Mouse (Mus musculus): ENCODE results near the gene Add3. TPM values are rescaled to one million over a fixed set of nuclear protein-coding genes. Genes with fewer than 3 reads are reported as not detected.

The Add3 gene
- polyA plus RNA-seq, 1 experiment from 2014 or later = 120 TPM

DNA sequence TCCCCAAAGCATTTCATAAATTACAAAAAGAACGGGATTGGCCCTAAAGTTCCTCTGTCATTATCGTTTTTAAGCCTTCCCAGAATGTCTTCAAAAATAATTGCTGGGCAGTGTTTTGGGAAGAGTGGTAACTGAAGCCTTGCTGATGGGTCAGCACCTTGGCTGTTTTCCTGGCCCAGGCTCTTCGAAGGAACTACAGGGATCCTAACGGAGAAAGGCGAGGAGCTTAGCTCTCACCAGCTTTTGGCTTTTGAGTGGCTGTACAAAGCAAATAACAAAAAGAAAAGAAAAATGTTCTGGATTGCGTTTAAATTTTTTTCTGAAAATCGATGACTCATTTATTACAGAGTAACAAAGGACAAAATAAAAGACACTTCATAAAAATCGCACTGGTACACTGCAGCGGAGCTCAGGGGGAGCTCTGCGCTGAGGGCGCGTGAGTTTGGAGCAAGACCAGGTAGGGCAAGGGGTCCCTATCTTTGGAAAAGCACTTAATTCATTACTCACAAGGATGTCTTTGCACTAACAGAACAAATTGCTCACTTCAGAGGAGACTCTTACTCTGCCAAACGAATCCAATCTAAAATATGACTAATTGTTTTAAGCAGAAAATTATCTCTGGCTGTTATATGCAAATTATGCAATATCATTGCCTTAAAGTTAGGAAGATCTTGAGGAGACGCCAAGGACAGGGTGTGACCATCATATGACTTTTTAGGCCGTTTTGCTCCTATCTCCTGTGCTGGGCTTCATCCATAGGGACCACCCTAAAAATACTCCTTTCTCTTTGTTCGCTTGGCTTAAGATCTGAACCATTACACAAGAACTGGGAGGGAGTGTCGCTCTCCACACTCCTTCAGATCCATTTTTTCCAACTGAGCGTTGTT is 32.6 kb upstream of the Add3 start:
- Histone ChIP-seq H3K9ac (ENCODE audit: low read length) (no peak overlapping the region), H3K4me2 (ENCODE audit: low read length) (no peak overlapping the region), H3K36me3 (ENCODE audit: control insufficient read depth, insufficient read depth, low read length) (no peaks in the 10 kb centered on the region), H3K27me3 (replicated peaks; ENCODE audit: control insufficient read depth, insufficient read depth, low read length) (no peaks in the 10 kb centered on the region), H3K9me3 (ENCODE audit: control insufficient read depth, low read length) (no peaks in the 10 kb centered on the region), H3K4me3 (ENCODE audit: low read depth, low read length) (no peak overlapping the region), H3K4me1 (replicated peaks; ENCODE audit: control insufficient read depth, insufficient read depth, low read length) (peaks cover 11% of the 10 kb centered on the region), H3K27ac (ENCODE audit: low read depth) (no peak overlapping the region)
- WGBS = 80% methylated on average over 18 of the region's 18 CpGs
- ATAC-seq (replicated peaks; ENCODE audit: low FRiP score, low TSS enrichment, low read depth) (no peak), DNase-seq (ENCODE audit: low spot score) (no peak)

GRCm38 (mm10) chr19:53111996-53112590 is 28.1 kb upstream of the Add3 start:
- no peak overlapping the region for H3K27ac ChIP-seq (ENCODE audit: low read depth)
- no peaks in the 10 kb centered on the region for H3K27me3 ChIP-seq (replicated peaks; ENCODE audit: control insufficient read depth, insufficient read depth, low read length)
- H3K4me2 ChIP-seq (ENCODE audit: low read length) = no peak overlapping the region
- no peaks in the 10 kb centered on the region for H3K4me1 ChIP-seq (replicated peaks; ENCODE audit: control insufficient read depth, insufficient read depth, low read length)
- 66% methylated on average over 7 of the region's 7 CpGs for WGBS
- ATAC-seq (replicated peaks; ENCODE audit: low FRiP score, low TSS enrichment, low read depth) (no peak), DNase-seq (ENCODE audit: low spot score) (peak; percentile 39)
- no peaks in the 10 kb centered on the region for H3K9me3 ChIP-seq (ENCODE audit: control insufficient read depth, low read length)
- no peaks in the 10 kb centered on the region for H3K36me3 ChIP-seq (ENCODE audit: control insufficient read depth, insufficient read depth, low read length)
- no peak overlapping the region for H3K4me3 ChIP-seq (ENCODE audit: low read depth, low read length)
- no peak overlapping the region for H3K9ac ChIP-seq (ENCODE audit: low read length)

DNA sequence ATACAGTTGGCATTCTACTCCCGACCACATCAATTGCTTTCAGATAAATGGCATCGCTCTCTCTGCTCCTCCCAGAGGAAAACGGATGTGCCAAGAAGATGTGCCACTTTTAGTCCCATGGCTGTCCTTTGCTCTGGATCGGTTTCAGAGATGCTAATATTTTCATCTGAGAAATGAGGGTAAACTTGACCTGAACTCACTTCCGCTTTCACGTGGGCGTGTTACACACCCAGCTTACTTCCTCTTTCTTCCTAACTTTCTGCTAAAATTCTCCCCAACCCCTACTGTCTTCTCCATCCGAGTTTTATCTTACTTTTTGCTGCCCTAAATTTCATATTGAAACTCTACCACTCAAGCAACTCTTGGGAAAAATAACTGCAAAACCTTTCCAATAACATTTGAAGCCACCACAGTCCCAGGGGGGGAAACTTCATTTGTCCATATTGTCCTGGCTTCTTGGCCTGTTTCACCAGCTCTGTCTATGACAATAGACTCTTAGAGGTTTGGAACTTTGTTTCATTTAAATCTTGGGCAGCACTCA is 20.9 kb upstream of the Add3 start:
- 84% methylated on average over 8 of the region's 8 CpGs for WGBS
- H3K4me2 ChIP-seq (ENCODE audit: low read length) = no peak overlapping the region
- H3K27me3 ChIP-seq (replicated peaks; ENCODE audit: control insufficient read depth, insufficient read depth, low read length) = no peaks in the 10 kb centered on the region

DNA sequence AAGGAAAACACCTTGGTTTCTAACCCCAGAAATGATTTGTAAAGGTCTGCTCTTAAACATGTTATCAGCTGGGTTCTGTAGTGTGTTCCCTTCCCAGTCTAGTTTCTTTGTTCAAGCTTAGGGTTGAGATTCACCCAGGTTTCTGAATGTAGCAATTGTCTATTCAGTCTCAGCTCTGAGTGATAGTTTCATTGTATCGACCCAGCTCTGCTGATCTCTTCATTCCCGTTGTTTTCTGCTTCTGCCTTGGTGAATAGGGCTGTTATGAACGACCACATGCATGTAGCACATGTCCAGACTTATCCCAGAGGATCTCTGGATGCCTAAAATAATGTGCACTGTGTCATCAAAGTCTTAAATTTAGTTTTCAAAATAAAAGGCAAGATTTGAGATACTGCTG is 19.8 kb upstream of the Add3 start:
- DNase-seq (ENCODE audit: low spot score) (no peak), ATAC-seq (replicated peaks; ENCODE audit: low FRiP score, low TSS enrichment, low read depth) (no peak)
- Histone ChIP-seq H3K27me3 (replicated peaks; ENCODE audit: control insufficient read depth, insufficient read depth, low read length) (no peaks in the 10 kb centered on the region), H3K36me3 (ENCODE audit: control insufficient read depth, insufficient read depth, low read length) (no peaks in the 10 kb centered on the region), H3K9me3 (ENCODE audit: control insufficient read depth, low read length) (no peaks in the 10 kb centered on the region), H3K4me1 (replicated peaks; ENCODE audit: control insufficient read depth, insufficient read depth, low read length) (no peaks in the 10 kb centered on the region), H3K27ac (ENCODE audit: low read depth) (no peak overlapping the region), H3K4me2 (ENCODE audit: low read length) (no peak overlapping the region), H3K4me3 (ENCODE audit: low read depth, low read length) (no peak overlapping the region), H3K9ac (ENCODE audit: low read length) (no peak overlapping the region)
- WGBS = 76% methylated on average over 3 of the region's 3 CpGs

More for the DNA sequence above, 20.9 kb upstream of the Add3 start:
- no peak overlapping the region for H3K4me3 ChIP-seq (ENCODE audit: low read depth, low read length)
- H3K9ac ChIP-seq (ENCODE audit: low read length) = no peak overlapping the region
- H3K36me3 ChIP-seq (ENCODE audit: control insufficient read depth, insufficient read depth, low read length) = no peaks in the 10 kb centered on the region
- H3K9me3 ChIP-seq (ENCODE audit: control insufficient read depth, low read length) = no peaks in the 10 kb centered on the region
- no peak overlapping the region for H3K27ac ChIP-seq (ENCODE audit: low read depth)
- ATAC-seq (replicated peaks; ENCODE audit: low FRiP score, low TSS enrichment, low read depth) (no peak), DNase-seq (ENCODE audit: low spot score) (peak; percentile 1)
- H3K4me1 ChIP-seq (replicated peaks; ENCODE audit: control insufficient read depth, insufficient read depth, low read length) = no peaks in the 10 kb centered on the region

GRCm38 (mm10) chr19:53122641-53123241 is 17.5 kb upstream of the Add3 start:
- DNase-seq (ENCODE audit: low spot score) = peak; percentile 34
- Histone ChIP-seq H3K27me3 (replicated peaks; ENCODE audit: control insufficient read depth, insufficient read depth, low read length) (no peaks in the 10 kb centered on the region), H3K36me3 (ENCODE audit: control insufficient read depth, insufficient read depth, low read length) (no peaks in the 10 kb centered on the region), H3K9me3 (ENCODE audit: control insufficient read depth, low read length) (no peaks in the 10 kb centered on the region), H3K4me1 (replicated peaks; ENCODE audit: control insufficient read depth, insufficient read depth, low read length) (no peaks in the 10 kb centered on the region), H3K9ac (ENCODE audit: low read length) (no peak overlapping the region), H3K27ac (ENCODE audit: low read depth) (no peak overlapping the region), H3K4me3 (ENCODE audit: low read depth, low read length) (no peak overlapping the region), H3K4me2 (ENCODE audit: low read length) (no peak overlapping the region)
- ATAC-seq (replicated peaks; ENCODE audit: low FRiP score, low TSS enrichment, low read depth) = no peak
- 77% methylated on average over 6 of the region's 6 CpGs for whole genome bisulfite sequencing

DNA sequence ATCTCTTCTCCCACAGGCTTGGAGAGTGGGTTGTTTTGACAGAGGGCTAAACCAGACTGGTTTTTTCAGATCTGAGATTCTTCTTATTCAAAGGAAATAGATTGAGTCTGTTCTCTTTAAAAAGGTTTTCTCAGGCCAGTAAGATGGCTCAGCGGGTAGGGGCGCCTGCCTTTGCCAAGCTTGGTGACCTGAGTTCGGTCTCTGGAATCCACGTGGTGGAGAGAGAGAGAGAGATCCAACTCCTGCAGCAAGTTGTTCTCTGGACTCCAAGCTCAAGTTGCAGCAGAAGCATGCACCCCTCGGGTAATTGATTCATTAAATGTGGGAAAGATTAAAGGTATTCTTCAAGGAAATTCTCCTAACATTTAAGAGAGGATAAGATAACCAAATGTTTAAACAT is 16.9 kb upstream of the Add3 start:
- DNase-seq (ENCODE audit: low spot score) (peak; percentile 42), ATAC-seq (replicated peaks; ENCODE audit: low FRiP score, low TSS enrichment, low read depth) (no peak)
- Histone ChIP-seq H3K4me3 (ENCODE audit: low read depth, low read length) (no peak overlapping the region), H3K27ac (ENCODE audit: low read depth) (no peak overlapping the region), H3K27me3 (replicated peaks; ENCODE audit: control insufficient read depth, insufficient read depth, low read length) (no peaks in the 10 kb centered on the region), H3K4me2 (ENCODE audit: low read length) (no peak overlapping the region), H3K36me3 (ENCODE audit: control insufficient read depth, insufficient read depth, low read length) (no peaks in the 10 kb centered on the region), H3K4me1 (replicated peaks; ENCODE audit: control insufficient read depth, insufficient read depth, low read length) (peaks cover under 1% of the 10 kb centered on the region), H3K9ac (ENCODE audit: low read length) (no peak overlapping the region), H3K9me3 (ENCODE audit: control insufficient read depth, low read length) (no peaks in the 10 kb centered on the region)
- 66% methylated on average over 5 of the region's 5 CpGs for WGBS

DNA sequence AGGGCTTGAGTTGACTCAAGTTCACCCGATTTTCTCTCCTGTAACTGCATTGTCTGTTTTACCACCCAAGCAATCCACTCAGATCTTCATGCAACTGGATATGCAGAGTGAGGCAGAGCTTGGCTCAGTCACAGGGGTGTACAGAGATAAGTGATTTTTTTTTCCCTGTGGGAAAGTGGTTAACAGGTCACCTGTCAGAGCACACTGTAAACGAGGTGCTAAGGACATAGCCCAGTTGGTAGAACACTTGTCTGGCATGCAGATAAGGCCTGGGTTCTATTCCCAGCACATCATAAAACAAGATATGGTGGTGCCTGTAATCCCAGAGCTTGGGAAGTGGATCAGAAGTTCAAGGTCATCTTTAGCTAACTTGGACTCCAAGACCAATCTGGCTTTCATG is 14.6 kb upstream of the Add3 start:
- DNase-seq (ENCODE audit: low spot score) = no peak
- H3K27ac ChIP-seq (ENCODE audit: low read depth) = no peak overlapping the region

DNA sequence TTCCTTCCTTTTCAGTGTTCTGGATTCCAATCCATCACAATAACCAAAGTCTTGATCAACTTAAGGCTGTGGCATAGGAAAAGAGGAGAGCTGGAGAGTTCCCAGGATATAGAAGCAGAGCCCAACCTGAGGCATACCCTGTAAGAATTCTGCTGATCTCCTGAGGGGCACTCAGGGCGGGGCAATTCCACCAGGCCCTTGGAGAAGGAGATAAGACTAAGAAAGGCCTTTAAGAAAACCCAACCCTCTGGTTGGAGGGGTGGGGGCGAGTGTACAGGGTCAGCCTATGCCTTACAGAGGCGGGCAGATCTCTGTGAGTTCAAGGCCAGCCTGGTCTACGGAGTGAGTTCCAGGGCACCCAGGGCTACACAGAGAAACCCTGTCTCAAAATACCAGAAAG is 13.7 kb upstream of the Add3 start:
- H3K27ac ChIP-seq (ENCODE audit: low read depth) = no peak overlapping the region
- H3K4me1 ChIP-seq (replicated peaks; ENCODE audit: control insufficient read depth, insufficient read depth, low read length) = peaks cover 19% of the 10 kb centered on the region
- no peaks in the 10 kb centered on the region for H3K9me3 ChIP-seq (ENCODE audit: control insufficient read depth, low read length)
- H3K36me3 ChIP-seq (ENCODE audit: control insufficient read depth, insufficient read depth, low read length) = no peaks in the 10 kb centered on the region
- H3K4me2 ChIP-seq (ENCODE audit: low read length) = no peak overlapping the region
- no peak overlapping the region for H3K9ac ChIP-seq (ENCODE audit: low read length)
- H3K4me3 ChIP-seq (ENCODE audit: low read depth, low read length) = no peak overlapping the region
- peak; percentile 43 for DNase-seq (ENCODE audit: low spot score)
- no peak for ATAC-seq (replicated peaks; ENCODE audit: low FRiP score, low TSS enrichment, low read depth)
- no peaks in the 10 kb centered on the region for H3K27me3 ChIP-seq (replicated peaks; ENCODE audit: control insufficient read depth, insufficient read depth, low read length)
- whole genome bisulfite sequencing = 83% methylated on average over 4 of the region's 4 CpGs

More for the DNA sequence above, 14.6 kb upstream of the Add3 start:
- no peak for ATAC-seq (replicated peaks; ENCODE audit: low FRiP score, low TSS enrichment, low read depth)
- H3K4me1 ChIP-seq (replicated peaks; ENCODE audit: control insufficient read depth, insufficient read depth, low read length) = peaks cover 19% of the 10 kb centered on the region
- no peaks in the 10 kb centered on the region for H3K27me3 ChIP-seq (replicated peaks; ENCODE audit: control insufficient read depth, insufficient read depth, low read length)
- H3K4me3 ChIP-seq (ENCODE audit: low read depth, low read length) = no peak overlapping the region
- 72% methylated on average over 2 of the region's 2 CpGs for WGBS
- no peak overlapping the region for H3K9ac ChIP-seq (ENCODE audit: low read length)
- no peak overlapping the region for H3K4me2 ChIP-seq (ENCODE audit: low read length)
- no peaks in the 10 kb centered on the region for H3K9me3 ChIP-seq (ENCODE audit: control insufficient read depth, low read length)
- H3K36me3 ChIP-seq (ENCODE audit: control insufficient read depth, insufficient read depth, low read length) = no peaks in the 10 kb centered on the region
